Mouse (Mus musculus): ENCODE measurements around the gene Pln. TPM values are rescaled to one million over a fixed set of nuclear protein-coding genes. Genes with fewer than 3 reads are reported as not detected.

Pln gene
- polyA plus RNA-seq, 1 experiment from 2014 or later, result 7.5 TPM

GRCm38 (mm10) chr10:53373885-53374578, 36.6 kb downstream of the Pln start:
- peaks cover 7% of the 10 kb centered on the region; the same call in 1 of the 2 replicates for H3K9me3 ChIP-seq
- ATAC-seq (ENCODE audit: borderline replicate concordance, extremely low read depth, low FRiP score, low TSS enrichment), result no peak
- H3K27me3 ChIP-seq, result no peaks in the 10 kb centered on the region
- 87% methylated on average over 6 of the region's 6 CpGs for WGBS
- peaks cover 12% of the 10 kb centered on the region; the same call in 1 of the 2 replicates for H3K4me1 ChIP-seq
- no peak overlapping the region for H3K27ac ChIP-seq
- H3K36me3 ChIP-seq, result peaks cover 9% of the 10 kb centered on the region; the same call in 1 of the 2 replicates
- no peak overlapping the region for H3K9ac ChIP-seq
- no peak overlapping the region for H3K4me3 ChIP-seq
- H3K4me2 ChIP-seq, result no peak overlapping the region

- Histone ChIP-seq H3K27ac (no peak overlapping the region), H3K9ac (no peak overlapping the region), H3K4me1 (peaks cover 18% of the 10 kb centered on the region; the same call in 1 of the 2 replicates), H3K4me2 (peak overlapping the region; percentile 1; the same call in 1 of the 2 replicates), H3K9me3 (no peaks in the 10 kb centered on the region; the same call in 1 of the 2 replicates), H3K36me3 (no peaks in the 10 kb centered on the region), H3K4me3 (0 out of 2 replicates have a peak overlapping the region, but pooled peaks have one; percentile 1), H3K27me3 (no peaks in the 10 kb centered on the region)
- no peak for ATAC-seq (ENCODE audit: borderline replicate concordance, extremely low read depth, low FRiP score, low TSS enrichment)
Measured at GRCm38 (mm10) chr10:53377096-53377495, 39.6 kb downstream of the Pln start.

GRCm38 (mm10) chr10:53378296-53378695, 40.8 kb downstream of the Pln start:
- H3K9me3 ChIP-seq, result no peaks in the 10 kb centered on the region; the same call in 1 of the 2 replicates
- H3K4me3 ChIP-seq, result peak overlapping the region; percentile 93
- peaks cover 18% of the 10 kb centered on the region; the same call in 1 of the 2 replicates for H3K4me1 ChIP-seq
- 56% methylated on average over 6 of the region's 6 CpGs for WGBS
- no peak overlapping the region; the same call in 1 of the 2 replicates for H3K27ac ChIP-seq
- no peak overlapping the region for H3K9ac ChIP-seq
- H3K4me2 ChIP-seq, result peak overlapping the region; percentile 66
- H3K36me3 ChIP-seq, result no peaks in the 10 kb centered on the region
- ATAC-seq (ENCODE audit: borderline replicate concordance, extremely low read depth, low FRiP score, low TSS enrichment), result no peak
- no peaks in the 10 kb centered on the region for H3K27me3 ChIP-seq

GRCm38 (mm10) chr10:53378981-53379708, 41.7 kb downstream of the Pln start:
- ATAC-seq (ENCODE audit: borderline replicate concordance, extremely low read depth, low FRiP score, low TSS enrichment), result peak; percentile 90
- under 1% methylated on average over 54 of the region's 59 CpGs for WGBS
- no peaks in the 10 kb centered on the region for H3K27me3 ChIP-seq
- peak overlapping the region; percentile 93 for H3K4me3 ChIP-seq
- peak overlapping the region; percentile 66 for H3K4me2 ChIP-seq
- H3K36me3 ChIP-seq, result no peaks in the 10 kb centered on the region
- H3K9ac ChIP-seq, result peak overlapping the region; percentile 97
- H3K9me3 ChIP-seq, result no peaks in the 10 kb centered on the region
- H3K27ac ChIP-seq, result peak overlapping the region; percentile 98
- H3K4me1 ChIP-seq, result peaks cover 18% of the 10 kb centered on the region; the same call in 1 of the 2 replicates

GRCm38 (mm10) chr10:53379709-53380106, 42.2 kb downstream of the Pln start, which contains the start of gene Cep85l:
Gene Cep85l, minus strand, starts transcription at chr10:53379947.
- Histone ChIP-seq H3K9me3 (no peaks in the 10 kb centered on the region), H3K36me3 (no peaks in the 10 kb centered on the region), H3K4me1 (peaks cover 17% of the 10 kb centered on the region; the same call in 1 of the 2 replicates), H3K9ac (peak within 1 kb of the TSS; percentile 97), H3K4me2 (peak within 1 kb of the TSS; percentile 66), H3K27me3 (no peaks in the 10 kb centered on the region), H3K27ac (peak within 1 kb of the TSS; percentile 98), H3K4me3 (peak within 1 kb of the TSS; percentile 93)
- peak; percentile 99 for ATAC-seq (ENCODE audit: borderline replicate concordance, extremely low read depth, low FRiP score, low TSS enrichment)
- under 1% methylated on average over 31 of the region's 31 CpGs for WGBS

- Histone ChIP-seq H3K9me3 (no peaks in the 10 kb centered on the region), H3K4me3 (no peak overlapping the region), H3K27me3 (no peaks in the 10 kb centered on the region), H3K4me2 (no peak overlapping the region), H3K36me3 (no peaks in the 10 kb centered on the region), H3K27ac (no peak overlapping the region), H3K9ac (no peak overlapping the region), H3K4me1 (peaks cover 7% of the 10 kb centered on the region; the same call in 1 of the 2 replicates)
- 48% methylated on average over 7 of the region's 7 CpGs for WGBS
- ATAC-seq (ENCODE audit: borderline replicate concordance, extremely low read depth, low FRiP score, low TSS enrichment), result no peak
Measured at GRCm38 (mm10) chr10:53382696-53383365, 45.4 kb downstream of the Pln start.

- Histone ChIP-seq H3K9me3 (no peaks in the 10 kb centered on the region), H3K4me3 (no peak overlapping the region), H3K4me2 (no peak overlapping the region), H3K36me3 (no peaks in the 10 kb centered on the region), H3K4me1 (peaks cover 4% of the 10 kb centered on the region; the same call in 1 of the 2 replicates), H3K9ac (no peak overlapping the region), H3K27me3 (no peaks in the 10 kb centered on the region), H3K27ac (no peak overlapping the region)
- 90% methylated on average over 1 of the region's 1 CpGs for WGBS
- no peak for ATAC-seq (ENCODE audit: borderline replicate concordance, extremely low read depth, low FRiP score, low TSS enrichment)
Measured at GRCm38 (mm10) chr10:53384896-53385295, 47.4 kb downstream of the Pln start.

GRCm38 (mm10) chr10:53385438-53385837, 48.0 kb downstream of the Pln start:
- Histone ChIP-seq H3K36me3 (no peaks in the 10 kb centered on the region), H3K27ac (no peak overlapping the region), H3K4me2 (no peak overlapping the region), H3K4me1 (no peaks in the 10 kb centered on the region), H3K4me3 (no peak overlapping the region), H3K9ac (no peak overlapping the region), H3K9me3 (no peaks in the 10 kb centered on the region), H3K27me3 (no peaks in the 10 kb centered on the region)
- WGBS, result 68% methylated on average over 5 of the region's 5 CpGs
- ATAC-seq (ENCODE audit: borderline replicate concordance, extremely low read depth, low FRiP score, low TSS enrichment), result no peak

GRCm38 (mm10) chr10:53388227-53388920, 50.9 kb downstream of the Pln start:
- WGBS, result 61% methylated on average over 6 of the region's 6 CpGs
- Histone ChIP-seq H3K4me2 (no peak overlapping the region), H3K27ac (no peak overlapping the region), H3K4me3 (no peak overlapping the region), H3K27me3 (no peaks in the 10 kb centered on the region), H3K4me1 (no peaks in the 10 kb centered on the region), H3K9ac (no peak overlapping the region), H3K9me3 (no peaks in the 10 kb centered on the region), H3K36me3 (no peaks in the 10 kb centered on the region)
- 0 out of 2 replicates have a peak, but pooled peaks have one; percentile 42 for ATAC-seq (ENCODE audit: borderline replicate concordance, extremely low read depth, low FRiP score, low TSS enrichment)

- 59% methylated on average over 9 of the region's 9 CpGs for WGBS
- no peaks in the 10 kb centered on the region for H3K36me3 ChIP-seq
- no peak overlapping the region for H3K4me3 ChIP-seq
- peaks cover 14% of the 10 kb centered on the region for H3K4me1 ChIP-seq
- H3K9me3 ChIP-seq, result no peaks in the 10 kb centered on the region
- H3K27me3 ChIP-seq, result no peaks in the 10 kb centered on the region
- peak overlapping the region; percentile 8; the same call in 1 of the 2 replicates for H3K27ac ChIP-seq
- H3K4me2 ChIP-seq, result no peak overlapping the region
- no peak overlapping the region for H3K9ac ChIP-seq
- no peak for ATAC-seq (ENCODE audit: borderline replicate concordance, extremely low read depth, low FRiP score, low TSS enrichment)
Measured at GRCm38 (mm10) chr10:53394923-53395629, 57.6 kb downstream of the Pln start.

Data from lung, embryonic 15.5 days (tissue).